Mouse (Mus musculus) stomach, embryonic 14.5 days (tissue): ENCODE results near the gene Mc1r. TPM values are rescaled to one million over a fixed set of nuclear protein-coding genes. Genes with fewer than 3 reads are reported as not detected.

Experiments
- ATAC-seq: fragments of 200-750 bp; cut with Nextera tagmentation; 2 replicates; pipeline ENCODE4 v1.8.0; 2017; ENCODE audit warnings: low read depth, moderate TSS enrichment; ENCODE audit not compliant: insufficient number of reproducible peaks, insufficient read depth, low FRiP score
- H3K27ac ChIP-seq: fragments of 300-500 bp; sonication (generic); 2 replicates; pipeline ENCODE4 v1.5.1; 2014; ENCODE audit warnings: mild to moderate bottlenecking, low read length, moderate library complexity, mixed read lengths
- H3K27me3 ChIP-seq: fragments of 300-500 bp; sonication (generic); 2 replicates; pipeline ENCODE4 v1.6.1; 2014; ENCODE audit warnings: low read length, control low read depth, mixed read lengths; ENCODE audit not compliant: control insufficient read depth, insufficient read depth
- H3K36me3 ChIP-seq: fragments of 300-500 bp; sonication (generic); 2 replicates; pipeline ENCODE4 v1.6.1; 2014; ENCODE audit warnings: mild to moderate bottlenecking, control low read depth, low read length, moderate library complexity, mixed read lengths; ENCODE audit not compliant: control insufficient read depth, insufficient read depth
- H3K4me1 ChIP-seq: fragments of 300-500 bp; sonication (generic); 2 replicates; pipeline ENCODE4 v1.6.1; 2014; ENCODE audit warnings: low read length, control low read depth, mixed read lengths; ENCODE audit not compliant: control insufficient read depth, insufficient read depth
- H3K4me2 ChIP-seq: fragments of 300-500 bp; sonication (generic); replicated peaks from 2 replicates; pipeline ENCODE4 v1.6.1; 2014; ENCODE audit warnings: low read depth, low read length, control low read depth
- H3K4me3 ChIP-seq: fragments of 300-500 bp; sonication (generic); 2 replicates; pipeline ENCODE4 v1.5.1; 2014; ENCODE audit warnings: low read depth, low read length, control low read depth
- H3K9ac ChIP-seq: fragments of 300-500 bp; sonication (generic); replicated peaks from 2 replicates; pipeline ENCODE4 v1.6.1; 2014; ENCODE audit warnings: low read depth, mild to moderate bottlenecking, control low read depth, low read length, moderate library complexity, mixed read lengths
- H3K9me3 ChIP-seq: fragments of 300-500 bp; sonication (generic); 2 replicates; pipeline ENCODE4 v1.6.1; 2016; ENCODE audit warnings: low read depth, low read length, control low read depth; ENCODE audit not compliant: control insufficient read depth
- WGBS: fragments of 180-500 bp; shearing (Covaris S2); extraction: QIAGEN DNeasy Blood & Tissue Kit; methylation state at CpG from one replicate; pipeline ENCODE4 v1.1.7; 2014; 5-methylcytosine and 5-hydroxymethylcytosine counted together
- polyA plus RNA-seq: library from polyadenylated mRNA; unstranded; fragments of >200 nt; fragmentation: Nextera tagmentation; extraction: Ambion mirVana; gene quantifications from 2 replicates; pipeline ENCODE4 v1.2.1, GENCODE M21; 2014

The Mc1r gene
- polyA plus RNA-seq, 1 experiment from 2014 or later: 0.10 TPM

DNA sequence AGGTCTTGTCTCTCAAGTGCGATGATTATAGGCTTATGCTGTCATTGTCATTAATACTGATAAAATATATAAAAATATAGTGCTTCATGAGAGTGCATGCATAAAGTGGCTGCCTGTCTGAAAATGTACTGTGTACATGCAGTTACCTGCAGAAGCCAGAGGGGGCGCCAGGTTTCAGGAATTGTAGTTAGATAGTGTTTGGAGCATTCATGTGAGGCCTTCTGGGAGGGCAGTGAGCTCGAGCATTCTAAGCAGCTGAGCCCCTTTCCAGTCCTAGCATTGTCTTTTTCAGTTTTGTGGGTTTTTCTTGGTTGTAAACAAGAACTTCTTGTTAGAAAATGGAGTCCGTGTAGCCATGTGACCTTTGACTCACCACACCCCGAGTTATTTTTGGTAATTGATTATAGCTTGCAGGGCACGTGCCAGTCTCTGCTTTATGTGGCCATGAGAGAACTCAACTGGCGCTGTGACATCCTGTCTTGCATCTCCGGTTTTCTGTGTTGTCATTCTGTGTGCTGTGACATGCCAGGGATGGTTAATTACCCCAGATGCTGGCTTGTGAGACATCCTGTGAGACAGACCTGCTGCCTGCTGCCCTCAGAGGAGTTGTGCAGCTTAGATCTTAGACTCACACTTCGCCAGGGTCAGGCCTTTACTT lies 21.9 kb upstream of the Mc1r start:
- H3K36me3 ChIP-seq: peaks cover 82% of the 10 kb centered on the region
- whole genome bisulfite sequencing: 66% methylated on average over 9 of the region's 9 CpGs
- ATAC-seq: no peak

DNA sequence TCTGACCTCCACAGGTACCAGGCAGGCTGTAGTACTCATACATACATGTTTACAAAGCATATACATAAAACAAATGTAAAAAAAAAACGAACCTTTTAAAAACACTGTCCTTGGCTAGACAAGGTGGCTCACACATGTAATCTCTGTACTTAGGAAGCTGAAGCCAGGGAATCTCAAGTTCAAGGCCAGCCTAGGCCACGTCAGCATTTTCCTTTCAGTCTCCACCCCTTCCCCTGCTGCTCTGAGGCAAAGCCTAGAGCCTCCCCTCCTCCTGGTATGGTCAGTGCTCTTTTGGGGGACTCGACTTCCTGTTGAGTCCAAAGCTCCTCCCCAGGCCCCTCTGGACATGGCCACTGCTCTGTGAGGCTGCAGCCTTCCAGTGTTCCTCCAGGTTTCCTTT lies 19.9 kb upstream of the Mc1r start:
- H3K9me3 ChIP-seq: no peaks in the 10 kb centered on the region
- no peak overlapping the region for H3K4me3 ChIP-seq
- no peak for ATAC-seq
- H3K9ac ChIP-seq: no peak overlapping the region
- H3K4me1 ChIP-seq: no peaks in the 10 kb centered on the region
- WGBS: 74% methylated on average over 3 of the region's 3 CpGs
- no peaks in the 10 kb centered on the region for H3K27me3 ChIP-seq
- peaks cover 91% of the 10 kb centered on the region for H3K36me3 ChIP-seq
- no peak overlapping the region for H3K4me2 ChIP-seq
- H3K27ac ChIP-seq: no peak overlapping the region

More for the DNA sequence above, 21.9 kb upstream of the Mc1r start:
- Histone ChIP-seq H3K4me3 (no peak overlapping the region), H3K27ac (no peak overlapping the region), H3K9ac (no peak overlapping the region), H3K27me3 (no peaks in the 10 kb centered on the region), H3K4me2 (no peak overlapping the region), H3K9me3 (no peaks in the 10 kb centered on the region), H3K4me1 (no peaks in the 10 kb centered on the region)

DNA sequence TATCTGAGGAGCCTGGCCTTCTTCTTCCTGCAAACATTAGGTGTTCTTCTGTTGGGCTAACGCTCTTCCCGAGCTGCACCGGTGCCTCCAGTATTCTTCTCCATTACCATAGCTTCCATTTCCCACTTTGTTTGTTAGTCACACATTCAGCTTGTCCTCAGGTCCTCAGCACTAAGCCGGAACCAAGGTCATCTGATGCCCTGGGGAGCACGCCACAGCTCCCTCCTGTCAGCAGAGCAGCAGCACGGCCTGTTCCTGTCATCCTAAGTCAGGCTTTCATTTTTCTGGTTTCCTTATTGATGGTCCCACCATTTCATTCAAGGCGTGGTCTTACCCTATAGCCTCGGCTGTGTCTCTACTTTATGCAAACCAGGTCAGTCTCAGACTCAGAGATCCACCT lies 19.1 kb upstream of the Mc1r start:
- no peak overlapping the region for H3K9ac ChIP-seq
- WGBS: 95% methylated on average over 8 of the region's 8 CpGs

DNA sequence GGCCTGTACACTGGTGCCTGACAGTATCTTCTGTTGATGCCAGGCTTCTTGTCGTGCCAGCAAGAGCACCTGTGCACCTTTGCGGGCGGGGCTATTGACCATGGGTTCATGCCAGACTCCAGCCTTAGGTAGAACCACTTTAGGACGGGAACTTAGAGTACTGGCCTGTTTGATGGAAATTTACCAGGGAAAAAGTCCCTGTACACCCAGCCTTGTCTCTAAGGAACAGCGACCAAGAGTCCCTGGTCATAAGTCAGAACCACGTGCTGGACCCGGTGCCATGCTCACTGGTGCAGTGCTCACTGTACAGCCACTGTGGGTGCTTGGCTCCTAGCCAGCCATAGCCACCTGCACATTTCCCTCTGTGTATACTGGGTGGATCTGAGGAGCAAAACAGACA lies 17.9 kb upstream of the Mc1r start:
- no peak for ATAC-seq
- H3K9me3 ChIP-seq: no peaks in the 10 kb centered on the region
- no peak overlapping the region for H3K4me3 ChIP-seq
- no peak overlapping the region for H3K9ac ChIP-seq
- WGBS: 91% methylated on average over 7 of the region's 7 CpGs
- H3K4me1 ChIP-seq: no peaks in the 10 kb centered on the region
- H3K27ac ChIP-seq: no peak overlapping the region
- no peak overlapping the region for H3K4me2 ChIP-seq
- H3K27me3 ChIP-seq: no peaks in the 10 kb centered on the region
- peaks cover 90% of the 10 kb centered on the region for H3K36me3 ChIP-seq

More for the DNA sequence above, 19.1 kb upstream of the Mc1r start:
- H3K36me3 ChIP-seq: peaks cover 91% of the 10 kb centered on the region
- no peak for ATAC-seq
- H3K4me1 ChIP-seq: no peaks in the 10 kb centered on the region
- no peak overlapping the region for H3K4me3 ChIP-seq
- no peaks in the 10 kb centered on the region for H3K27me3 ChIP-seq
- no peak overlapping the region for H3K27ac ChIP-seq
- no peaks in the 10 kb centered on the region for H3K9me3 ChIP-seq
- no peak overlapping the region for H3K4me2 ChIP-seq

DNA sequence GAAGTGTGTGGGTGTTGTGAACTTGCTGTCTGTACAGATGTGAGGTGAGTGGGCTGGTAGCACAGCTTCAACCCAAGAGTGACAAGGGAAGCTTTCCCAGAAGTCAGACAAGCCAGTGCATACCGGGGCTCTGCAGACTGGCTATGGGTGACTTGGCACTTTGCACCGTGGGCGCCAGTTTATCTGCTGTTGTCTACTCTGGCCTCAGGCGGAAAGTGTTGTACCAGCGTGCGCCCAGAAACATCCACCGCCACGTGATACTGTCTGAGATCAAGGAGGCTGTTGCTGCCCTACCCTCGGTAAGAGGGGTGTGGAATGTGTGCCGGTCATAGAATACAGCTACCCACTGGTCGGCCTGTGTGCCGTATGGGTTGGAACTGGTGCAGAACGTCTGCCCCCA lies 8.6 kb upstream of the Mc1r start:
- no peak overlapping the region for H3K4me3 ChIP-seq
- H3K4me2 ChIP-seq: no peak overlapping the region
- no peaks in the 10 kb centered on the region for H3K9me3 ChIP-seq
- ATAC-seq: no peak
- H3K9ac ChIP-seq: no peak overlapping the region
- 92% methylated on average over 13 of the region's 13 CpGs for WGBS
- peaks cover 76% of the 10 kb centered on the region for H3K36me3 ChIP-seq
- H3K27me3 ChIP-seq: no peaks in the 10 kb centered on the region
- no peaks in the 10 kb centered on the region for H3K4me1 ChIP-seq
- H3K27ac ChIP-seq: no peak overlapping the region

DNA sequence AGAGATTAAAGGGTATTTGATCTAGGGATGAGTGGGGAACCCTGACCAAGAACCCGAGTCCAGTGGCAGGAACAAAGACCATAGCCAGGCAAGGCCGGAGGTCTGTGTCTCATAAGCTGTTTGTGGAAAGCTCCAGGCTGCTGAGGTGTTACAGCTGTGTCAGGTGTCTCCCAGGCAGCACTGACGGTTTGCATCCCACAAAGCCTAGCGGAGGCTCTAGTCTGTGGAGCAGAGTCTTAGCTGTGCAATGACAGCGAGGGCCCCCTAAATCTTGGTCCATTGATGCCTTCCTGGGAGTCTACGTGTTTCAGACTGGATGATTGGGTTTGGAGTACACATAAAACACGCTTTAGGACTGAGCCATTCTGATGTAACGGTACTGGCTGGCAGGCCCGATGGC lies 5.0 kb upstream of the Mc1r start:
- ATAC-seq: no peak
- Histone ChIP-seq H3K27ac (no peak overlapping the region), H3K4me2 (no peak overlapping the region), H3K9ac (no peak overlapping the region), H3K27me3 (no peaks in the 10 kb centered on the region), H3K36me3 (peaks cover 43% of the 10 kb centered on the region), H3K4me1 (no peaks in the 10 kb centered on the region), H3K9me3 (no peaks in the 10 kb centered on the region), H3K4me3 (no peak overlapping the region)
- 85% methylated on average over 9 of the region's 9 CpGs for WGBS

DNA sequence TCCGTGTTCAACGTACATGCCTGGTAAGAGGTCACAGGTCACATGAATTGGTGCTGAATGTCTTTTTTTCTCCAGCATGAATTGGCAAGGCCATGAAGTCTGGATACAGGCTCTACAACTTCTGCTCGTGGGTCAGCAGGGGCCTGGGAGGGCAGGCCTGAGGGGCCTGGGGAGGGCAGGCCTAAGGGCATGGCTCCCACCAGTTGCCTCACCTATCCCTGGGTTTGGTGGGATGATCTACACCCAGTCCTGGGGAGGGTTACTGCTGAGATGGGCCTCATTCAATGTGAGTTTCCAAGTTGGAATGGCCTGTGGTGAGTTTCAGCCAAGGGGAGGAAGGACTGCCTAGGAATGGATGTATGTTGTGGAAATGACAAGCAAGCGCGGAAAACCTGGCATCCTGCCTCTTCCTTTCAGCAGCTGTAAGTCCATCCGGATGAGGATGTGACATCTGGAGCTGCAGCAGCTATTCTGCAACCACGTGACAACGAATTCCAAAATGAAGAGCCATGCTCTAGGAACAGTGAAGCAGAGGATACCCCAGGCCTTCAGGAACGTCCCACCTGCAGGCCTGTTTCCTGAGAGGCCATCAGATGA lies 4.1 kb upstream of the Mc1r start:
- peaks cover 35% of the 10 kb centered on the region for H3K36me3 ChIP-seq
- no peak for ATAC-seq
- WGBS: 88% methylated on average over 9 of the region's 9 CpGs

DNA sequence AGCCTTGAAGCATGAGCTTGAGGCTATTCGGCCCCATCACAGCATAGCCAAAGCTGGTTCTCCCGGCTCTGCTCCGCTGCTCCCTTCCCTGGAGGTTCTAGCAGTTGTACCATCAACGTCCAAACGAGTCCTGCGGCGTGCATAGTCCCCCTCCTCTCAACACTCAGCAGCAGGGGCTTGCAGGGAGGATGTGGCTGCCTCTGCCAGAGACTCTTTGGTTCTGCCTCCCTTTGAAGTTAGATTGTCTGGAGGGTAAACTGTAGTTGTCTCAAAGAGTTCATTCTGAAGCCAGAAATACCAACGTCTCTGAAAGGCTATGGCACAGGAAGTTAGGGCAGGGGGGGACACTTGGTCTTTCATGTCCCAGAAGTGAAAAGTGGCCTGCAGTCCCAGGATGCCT lies 2.4 kb upstream of the Mc1r start:
- Histone ChIP-seq H3K9ac (no peak overlapping the region), H3K4me3 (no peak overlapping the region), H3K4me2 (no peak overlapping the region), H3K4me1 (no peaks in the 10 kb centered on the region), H3K27me3 (peaks cover 3% of the 10 kb centered on the region; the same call in 1 of the 2 replicates), H3K9me3 (no peaks in the 10 kb centered on the region), H3K27ac (no peak overlapping the region), H3K36me3 (peaks cover 19% of the 10 kb centered on the region)
- ATAC-seq: no peak
- WGBS: 63% methylated on average over 8 of the region's 8 CpGs

More for the DNA sequence above, 4.1 kb upstream of the Mc1r start:
- no peak overlapping the region for H3K4me2 ChIP-seq
- H3K4me1 ChIP-seq: no peaks in the 10 kb centered on the region
- H3K4me3 ChIP-seq: no peak overlapping the region
- no peaks in the 10 kb centered on the region for H3K9me3 ChIP-seq
- no peak overlapping the region for H3K9ac ChIP-seq
- peaks cover under 1% of the 10 kb centered on the region; the same call in 1 of the 2 replicates for H3K27me3 ChIP-seq
- no peak overlapping the region for H3K27ac ChIP-seq

DNA sequence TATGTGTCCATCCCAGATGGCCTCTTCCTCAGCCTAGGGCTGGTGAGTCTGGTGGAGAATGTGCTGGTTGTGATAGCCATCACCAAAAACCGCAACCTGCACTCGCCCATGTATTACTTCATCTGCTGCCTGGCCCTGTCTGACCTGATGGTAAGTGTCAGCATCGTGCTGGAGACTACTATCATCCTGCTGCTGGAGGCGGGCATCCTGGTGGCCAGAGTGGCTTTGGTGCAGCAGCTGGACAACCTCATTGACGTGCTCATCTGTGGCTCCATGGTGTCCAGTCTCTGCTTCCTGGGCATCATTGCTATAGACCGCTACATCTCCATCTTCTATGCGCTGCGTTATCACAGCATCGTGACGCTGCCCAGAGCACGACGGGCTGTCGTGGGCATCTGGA lies 705 bp downstream of the Mc1r start:
- H3K4me3 ChIP-seq: no peak overlapping the region
- 87% methylated on average over 13 of the region's 13 CpGs for WGBS
- H3K4me2 ChIP-seq: no peak overlapping the region
- no peaks in the 10 kb centered on the region; the same call in 1 of the 2 replicates for H3K36me3 ChIP-seq
- no peaks in the 10 kb centered on the region for H3K9me3 ChIP-seq
- ATAC-seq: no peak
- peaks cover 32% of the 10 kb centered on the region for H3K27me3 ChIP-seq
- H3K27ac ChIP-seq: no peak overlapping the region
- no peak overlapping the region for H3K9ac ChIP-seq
- H3K4me1 ChIP-seq: no peaks in the 10 kb centered on the region
